Mouse (Mus musculus) bone marrow macrophage, adult 2 months (primary cell): ENCODE results near the gene Lrpprc.

Experiments used
- CTCF ChIP-seq: IDR thresholded peaks from 2 replicates; pipeline ENCODE4 v1.5.1; 2012; ENCODE audit warnings: low read depth, mild to moderate bottlenecking, low read length, moderate library complexity
- POLR2A ChIP-seq: IDR thresholded peaks from 2 replicates; pipeline ENCODE4 v1.6.1; 2012; ENCODE audit warnings: mild to moderate bottlenecking, low read depth, low read length, borderline replicate concordance

- no peak for TF ChIP-seq CTCF
- TF ChIP-seq POLR2A: no peak
Measured at GRCm38 (mm10) chr17:84749297-84749696, 41.3 kb downstream of the Lrpprc start.
